Mouse (Mus musculus) bone marrow, adult 2 months (tissue): Measurements from ENCODE around the gene Aco2.

Source experiments
- CTCF ChIP-seq: fragments of 200-500 bp; IDR thresholded peaks from 2 replicates; pipeline ENCODE4 v1.5.1; 2011; ENCODE audit warnings: low read length, control low read depth; ENCODE audit not compliant: control insufficient read depth, insufficient read depth
- POLR2A ChIP-seq: fragments of 200-500 bp; IDR thresholded peaks from 2 replicates; pipeline ENCODE4 v1.6.1; 2011; ENCODE audit warnings: low read depth, mild to moderate bottlenecking, control low read depth, low read length, borderline replicate concordance; ENCODE audit not compliant: control insufficient read depth

DNA sequence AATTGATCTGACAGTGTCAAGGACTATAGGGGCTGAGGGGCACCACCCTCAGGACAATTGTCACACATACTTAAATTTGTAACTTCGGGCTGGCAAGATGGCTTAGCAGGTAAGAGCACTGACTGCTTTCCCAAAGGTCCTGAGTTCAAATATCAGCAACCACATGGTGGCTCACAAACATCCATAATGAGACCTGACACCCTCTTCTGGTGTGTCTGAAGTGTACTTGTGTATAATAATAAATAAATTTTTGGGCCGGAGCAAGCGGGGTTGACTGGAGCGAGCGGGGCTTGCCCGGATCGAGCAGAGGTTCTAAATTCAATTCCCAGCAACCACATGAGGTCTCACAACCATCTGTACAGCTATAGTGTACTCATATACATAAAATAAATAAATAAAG, 31.8 kb upstream of the Aco2 start:
- TF ChIP-seq POLR2A (no peak), CTCF (no peak)
